Mouse (Mus musculus) ovary, postnatal 14 days (tissue): Measurements from ENCODE around the gene Epha2.

Experiments
- DNase-seq: peaks from one replicate; pipeline ENCODE4 v3.0.0; 2022; ENCODE audit warnings: low spot score

Epha2 gene

GRCm38 (mm10) chr4:141372426-141372825 is 71.4 kb downstream of the Epha2 start:
- no peak for DNase-seq
